Mouse (Mus musculus) lung, postnatal 4 days (tissue): Measurements from ENCODE around the gene Pcbp3.

Experiments
- DNase-seq, 2 experiments: peaks; one replicate each; pipeline ENCODE4 v3.0.0; 2021

Pcbp3 gene

GRCm38 (mm10) chr10:76791475-76791874 is 170.2 kb downstream of the Pcbp3 start:
- peak in 1 of 2 experiments; percentile 55 for DNase-seq

GRCm38 (mm10) chr10:76789885-76790284 is 171.8 kb downstream of the Pcbp3 start:
- DNase-seq, result peak; percentile 18 to 62

DNA sequence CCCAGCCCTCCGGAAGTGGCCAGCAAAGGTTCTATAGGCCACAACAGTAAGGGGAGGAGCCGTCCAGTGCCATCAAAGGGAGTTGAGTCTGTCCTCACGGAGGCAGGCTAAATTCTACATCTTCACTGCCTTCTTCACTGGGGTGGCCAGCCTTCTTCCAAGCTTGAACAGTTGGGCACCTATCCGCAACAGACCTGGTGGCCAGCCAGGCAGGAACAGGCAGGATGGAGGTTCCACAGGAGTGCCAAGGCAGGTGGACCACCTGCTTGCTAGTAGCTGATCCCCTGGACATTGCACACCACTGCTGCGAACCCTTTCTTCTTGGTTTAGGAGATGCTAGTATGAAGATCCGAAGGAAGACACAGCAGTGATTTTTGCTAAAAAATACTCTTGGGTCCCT is 176.4 kb downstream of the Pcbp3 start:
- DNase-seq, result no peak

- DNase-seq, result no peak
Observed at GRCm38 (mm10) chr10:76779225-76779624, 182.5 kb downstream of the Pcbp3 start.

- DNase-seq, result no peak
Observed at GRCm38 (mm10) chr10:76771624-76772023, 190.1 kb downstream of the Pcbp3 start.

GRCm38 (mm10) chr10:76771086-76771485 is 190.6 kb downstream of the Pcbp3 start:
- no peak for DNase-seq

GRCm38 (mm10) chr10:76769581-76769980 is 192.1 kb downstream of the Pcbp3 start:
- DNase-seq, result peak in 1 of 2 experiments; percentile 10

DNA sequence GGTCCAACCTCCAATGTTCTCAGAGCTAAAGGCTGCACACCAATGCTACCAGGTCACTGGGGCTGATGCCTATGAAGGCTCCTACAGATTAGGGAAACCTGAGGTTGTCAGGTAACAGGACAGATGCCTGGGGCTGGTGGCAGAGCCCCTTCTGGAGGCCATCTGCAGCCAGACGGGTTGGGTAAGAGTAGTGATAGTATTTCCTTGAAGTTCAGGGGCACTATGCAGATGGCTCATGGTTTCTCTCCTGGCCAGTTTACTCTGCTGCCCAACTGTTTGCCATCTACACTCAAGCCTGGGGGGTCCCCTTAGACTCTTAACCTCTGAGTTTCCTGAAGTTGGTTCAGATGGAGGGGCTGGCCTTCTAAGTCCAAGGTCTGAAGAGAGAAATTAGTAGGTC is 195.5 kb downstream of the Pcbp3 start:
- DNase-seq, result no peak

GRCm38 (mm10) chr10:76764927-76765326 is 196.8 kb downstream of the Pcbp3 start:
- no peak for DNase-seq

DNA sequence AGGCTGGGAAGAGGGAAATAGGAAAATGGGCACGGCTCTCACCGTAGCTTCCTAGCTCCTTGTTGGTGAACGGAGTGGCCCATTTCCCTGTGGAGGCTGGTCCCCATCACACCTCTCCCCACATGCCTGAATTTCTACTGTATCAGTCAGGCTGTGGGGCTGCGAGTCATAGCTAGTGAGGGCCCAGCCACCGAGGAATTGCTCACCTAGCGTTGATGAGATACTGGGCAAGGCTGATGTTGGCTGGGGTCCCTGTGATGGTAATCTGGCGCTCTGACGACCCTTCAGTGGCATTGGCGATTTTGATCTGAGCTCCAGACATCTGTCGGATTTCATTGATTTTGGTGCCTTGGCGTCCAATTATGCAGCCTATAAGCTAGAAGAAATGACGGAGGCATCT is 198.7 kb downstream of the Pcbp3 start:
- DNase-seq, result no peak

DNA sequence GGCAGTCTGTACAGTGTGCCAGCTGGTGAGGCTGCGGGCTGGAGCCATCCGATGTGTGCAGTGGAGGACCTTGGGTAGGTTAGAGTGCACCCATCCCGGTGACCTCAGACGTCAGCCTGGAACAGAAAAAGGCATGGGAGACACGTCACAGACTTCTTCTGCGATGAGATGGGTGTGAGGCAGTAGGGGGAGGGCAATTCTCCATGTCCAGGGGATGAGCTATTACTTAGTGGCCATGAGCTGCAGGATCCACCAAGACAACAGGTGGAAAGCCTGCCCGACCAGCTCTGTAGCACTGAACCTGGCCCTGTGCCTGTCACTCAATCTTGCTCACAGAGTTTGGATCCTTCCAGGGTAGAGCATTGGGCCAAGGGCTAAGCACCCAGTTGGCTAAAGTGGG is 199.3 kb downstream of the Pcbp3 start:
- DNase-seq, result no peak

- no peak for DNase-seq
Observed at GRCm38 (mm10) chr10:76759878-76760277, 201.8 kb downstream of the Pcbp3 start.

DNA sequence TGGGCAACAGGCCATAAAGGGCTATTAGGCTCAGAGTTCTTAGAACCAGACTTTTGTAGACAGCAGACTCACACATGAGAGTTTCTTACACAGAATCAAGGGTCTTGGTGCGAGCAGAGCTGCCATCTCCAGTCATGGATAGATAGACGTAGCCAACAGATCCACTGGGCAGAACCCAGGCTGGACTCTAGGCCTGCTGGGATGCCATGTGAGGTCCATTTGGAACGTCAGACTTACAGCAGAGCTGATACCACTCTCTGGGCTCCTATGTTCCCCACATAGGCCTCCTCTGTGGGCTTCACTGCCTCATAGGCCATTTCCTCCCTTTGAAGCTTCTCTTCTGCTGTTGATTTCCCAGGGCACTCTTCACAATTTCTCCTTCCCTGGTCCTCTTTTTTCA is 208.0 kb downstream of the Pcbp3 start:
- no peak for DNase-seq

- DNase-seq, result peak in 1 of 2 experiments; percentile 7
Observed at GRCm38 (mm10) chr10:76744267-76744666, 217.4 kb downstream of the Pcbp3 start.

- peak in 1 of 2 experiments; percentile 12 for DNase-seq
Observed at GRCm38 (mm10) chr10:76736764-76737163, 224.9 kb downstream of the Pcbp3 start.

DNA sequence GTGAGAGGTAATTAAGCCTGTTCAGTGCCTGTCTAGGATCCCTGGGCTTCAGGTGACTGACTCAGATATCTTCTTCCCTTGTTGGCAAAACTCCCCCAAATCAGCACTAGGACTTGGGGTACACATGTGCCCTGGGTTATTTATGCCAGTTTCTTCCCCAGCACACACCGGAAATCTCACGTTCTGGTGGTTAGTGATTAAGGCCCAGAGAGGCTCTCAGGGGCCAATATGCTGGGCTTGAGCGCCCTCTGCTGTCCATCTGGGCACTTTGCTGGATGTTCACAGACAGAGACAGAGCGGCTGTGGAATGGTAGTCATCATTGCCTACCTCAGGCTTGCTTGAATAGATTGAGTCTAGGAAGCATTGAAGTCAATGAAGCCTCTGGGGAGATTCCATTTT is 226.7 kb downstream of the Pcbp3 start:
- peak; percentile 78 to 85 for DNase-seq

GRCm38 (mm10) chr10:76733677-76734068 is 228.0 kb downstream of the Pcbp3 start:
- no peak for DNase-seq

GRCm38 (mm10) chr10:76732881-76733676 is 228.6 kb downstream of the Pcbp3 start:
- DNase-seq, result peak; percentile 90 to 94

- no peak for DNase-seq
Observed at GRCm38 (mm10) chr10:76732391-76732790, 229.3 kb downstream of the Pcbp3 start.

- peak; percentile 35 to 52 for DNase-seq
Observed at GRCm38 (mm10) chr10:76731621-76732239, 230.0 kb downstream of the Pcbp3 start.

- DNase-seq, result peak; percentile 25 to 36
Observed at GRCm38 (mm10) chr10:76729631-76730620, 231.8 kb downstream of the Pcbp3 start.

DNA sequence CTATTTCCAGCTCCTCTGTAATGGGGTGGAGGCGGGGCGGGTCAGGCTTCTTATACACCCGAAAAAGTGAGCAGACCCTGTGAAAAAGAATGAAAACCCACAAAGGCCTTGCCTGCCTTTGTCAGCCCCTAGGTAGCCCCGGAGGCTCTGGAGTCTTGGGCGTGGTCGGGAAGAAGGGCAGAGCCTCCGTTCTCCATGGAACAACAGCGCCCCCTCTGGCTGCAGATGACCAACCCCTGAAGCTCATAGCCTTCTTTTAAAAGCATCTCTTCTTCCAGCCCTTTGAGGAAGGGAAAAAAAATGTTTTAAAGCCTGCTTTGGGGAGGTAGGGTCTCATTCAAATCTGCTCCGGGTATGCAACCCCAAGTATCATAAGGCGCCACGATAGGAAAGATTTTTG is 233.3 kb downstream of the Pcbp3 start:
- peak; percentile 86 for DNase-seq

DNA sequence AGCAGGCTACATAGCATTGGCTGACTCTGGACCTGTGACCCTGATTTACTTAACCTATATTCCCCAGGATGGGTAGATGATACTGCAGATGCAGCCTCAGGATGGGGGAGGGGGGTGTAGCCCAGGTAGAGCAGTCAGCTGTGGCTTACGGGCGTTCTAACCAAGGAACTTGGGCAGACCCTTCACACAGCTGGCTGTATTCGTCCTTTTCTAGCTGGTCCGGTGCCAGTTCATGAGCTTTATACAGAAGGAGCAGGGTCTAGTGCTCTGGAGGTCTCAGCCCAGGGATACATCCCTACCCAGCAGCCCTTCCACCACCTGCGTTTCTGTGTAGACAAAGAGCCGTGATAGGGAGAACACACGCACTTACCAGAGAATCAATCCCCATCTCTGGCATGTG is 234.4 kb downstream of the Pcbp3 start:
- DNase-seq, result peak; percentile 3 to 16
